Mouse (Mus musculus) retina, postnatal 7 days (tissue): ENCODE measurements around the gene Gm7942.
"Not testable (repeated sequence)": the region's sequence is repeated elsewhere in the genome, so short reads cannot be mapped to it uniquely, and the experiment has no call there.

Experiments used
- DNase-seq: peaks from one replicate; pipeline ENCODE4 v3.0.0-alpha.2; 2012; ENCODE audit warnings: low read depth, low spot score

The Gm7942 gene

GRCm38 (mm10) chr5:95106638-95107037 is at the start of gene Gm7942:
Gm7942 (plus strand) TSS chr5:95106938.
- not testable (repeated sequence) for DNase-seq
